Mouse (Mus musculus) urinary bladder, adult 2 months (tissue): ENCODE measurements around the gene Bysl. TPM values are rescaled to one million over a fixed set of nuclear protein-coding genes. Genes with fewer than 3 reads are reported as not detected.
A peak's percentile ranks its signal among the peaks of the same experiment; 100 is the strongest.
"Not testable (repeated sequence)": the region's sequence is repeated elsewhere in the genome, so short reads cannot be mapped to it uniquely, and the experiment has no call there.

Experiments
- DNase-seq: peaks from one replicate; pipeline ENCODE4 v3.0.0; 2022; ENCODE audit warnings: low spot score
- polyA plus RNA-seq: library from polyadenylated mRNA; depleted of rRNA; stranded (reverse); fragments of >200 nt; gene quantifications from 2 replicates; pipeline ENCODE4 v1.2.3, GENCODE M21; 2012

The Bysl gene
- polyA plus RNA-seq, 1 experiment, result 15.3 TPM

DNA sequence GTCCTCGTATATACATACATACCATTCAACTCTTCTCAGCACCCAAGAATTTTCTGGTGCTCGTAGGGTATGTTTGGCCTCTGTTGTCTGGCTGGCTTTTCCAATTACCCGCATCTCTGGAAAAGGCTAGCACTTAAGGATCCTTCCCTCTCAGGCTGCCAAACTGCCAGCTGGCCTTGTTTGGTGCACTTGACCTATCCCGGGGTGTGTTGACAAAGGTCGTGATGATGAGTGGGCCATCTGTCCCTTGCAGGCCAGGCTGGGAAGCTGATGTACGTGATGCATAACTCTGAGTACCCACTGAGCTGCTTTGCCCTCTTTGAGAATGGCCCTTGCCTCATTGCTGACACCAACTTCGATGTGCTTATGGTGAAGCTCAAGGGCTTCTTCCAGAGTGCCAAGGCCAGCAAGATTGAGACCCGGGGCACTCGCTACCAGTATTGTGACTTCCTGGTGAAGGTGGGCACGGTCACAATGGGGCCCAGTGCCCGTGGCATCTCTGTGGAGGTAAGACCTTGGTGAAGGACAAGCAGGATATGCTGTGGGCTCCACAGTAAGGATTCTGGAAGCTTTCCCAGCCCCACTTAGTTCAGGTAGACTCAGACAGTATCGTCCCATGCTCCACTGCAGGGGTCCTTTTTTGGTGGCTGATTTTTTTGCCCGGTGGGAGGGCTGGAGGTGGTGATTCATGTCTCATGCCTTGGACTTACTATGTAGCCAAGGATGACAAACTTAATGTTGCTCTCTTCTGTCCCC lies 7.4 kb upstream of the Bysl start:
- no peak for DNase-seq

DNA sequence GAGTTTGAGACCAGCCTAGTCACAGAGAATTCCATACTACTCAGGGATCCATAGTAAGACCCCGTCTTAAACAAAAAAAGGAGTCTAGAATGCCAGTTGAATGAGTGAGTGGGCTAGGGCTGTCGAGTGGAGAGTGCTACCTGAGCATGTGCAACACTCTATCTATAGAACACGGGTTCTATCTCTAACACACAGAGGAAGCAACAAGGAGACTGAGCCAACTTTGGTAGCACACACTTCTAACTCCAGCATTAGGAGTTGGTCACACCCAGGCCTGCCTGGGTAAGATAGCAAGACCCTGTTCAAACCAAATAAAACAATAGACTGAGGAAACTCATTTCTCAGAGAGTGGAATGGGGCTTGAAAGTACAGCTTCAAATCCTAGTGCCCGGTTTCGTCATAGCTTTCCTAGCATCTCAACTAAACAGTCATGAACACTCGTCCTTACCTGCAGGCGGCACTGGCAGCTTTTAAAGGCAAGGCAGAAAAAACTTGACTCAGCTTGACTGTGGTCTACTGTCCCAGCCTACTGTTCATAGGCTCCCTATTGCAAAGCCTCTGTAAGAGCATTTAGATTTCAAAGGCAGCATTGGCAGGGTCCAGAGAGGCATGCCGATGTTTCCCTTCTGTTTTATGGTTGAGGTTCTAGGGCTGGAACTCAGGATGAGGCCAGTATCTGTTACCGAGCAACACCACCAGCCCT lies 6.5 kb upstream of the Bysl start:
- DNase-seq, result no peak

GRCm38 (mm10) chr17:47616652-47617051 lies 5.4 kb upstream of the Bysl start:
- DNase-seq, result no peak

GRCm38 (mm10) chr17:47616119-47616518 lies 4.8 kb upstream of the Bysl start:
- no peak for DNase-seq

- DNase-seq, result no peak
These were observed 2.7 kb upstream of the Bysl start for GRCm38 (mm10) chr17:47614018-47614417.

GRCm38 (mm10) chr17:47611661-47611982 lies 330 bp upstream of the Bysl start:
- no peak for DNase-seq

GRCm38 (mm10) chr17:47609182-47609581 lies 2.1 kb downstream of the Bysl start:
- DNase-seq, result no peak

DNA sequence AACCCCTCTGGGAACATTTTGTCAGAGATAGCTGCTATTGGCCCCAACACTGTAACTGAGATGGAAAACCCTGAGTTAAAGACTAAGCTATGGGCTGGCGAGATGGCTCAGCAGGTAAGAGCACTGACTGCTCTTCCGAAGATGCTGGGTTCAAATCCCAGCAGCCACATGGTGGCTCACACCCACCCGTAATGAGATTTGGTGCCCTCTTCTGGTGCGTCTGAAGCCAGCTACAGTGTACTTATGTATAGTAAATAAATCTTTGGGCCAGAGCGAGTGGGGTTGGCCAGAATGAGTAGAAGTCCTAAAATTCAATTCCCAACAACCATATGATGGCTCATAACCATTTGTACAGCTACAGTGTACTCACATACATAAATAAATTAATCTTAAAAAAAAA lies 5.1 kb downstream of the Bysl start:
- no peak for DNase-seq

DNA sequence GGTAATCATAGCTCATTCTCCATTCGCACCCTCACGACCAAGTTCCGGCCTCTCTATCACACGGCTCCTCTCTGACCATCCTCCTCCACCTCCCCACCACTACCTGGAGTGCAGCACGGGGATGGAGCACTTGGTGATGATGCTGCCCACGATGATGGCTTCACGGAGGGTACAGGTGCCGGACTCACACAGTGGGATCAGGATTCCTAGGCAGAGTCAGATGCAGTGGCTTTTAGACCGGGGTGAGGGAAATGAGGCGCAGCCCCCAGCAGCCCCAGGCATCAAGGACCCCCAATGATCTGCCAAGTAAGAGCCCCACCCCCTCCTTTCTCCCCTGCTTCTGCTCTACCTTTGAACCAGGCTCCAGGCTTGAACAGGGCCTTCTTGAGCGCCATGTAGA lies 9.0 kb downstream of the Bysl start:
- DNase-seq, result no peak

DNA sequence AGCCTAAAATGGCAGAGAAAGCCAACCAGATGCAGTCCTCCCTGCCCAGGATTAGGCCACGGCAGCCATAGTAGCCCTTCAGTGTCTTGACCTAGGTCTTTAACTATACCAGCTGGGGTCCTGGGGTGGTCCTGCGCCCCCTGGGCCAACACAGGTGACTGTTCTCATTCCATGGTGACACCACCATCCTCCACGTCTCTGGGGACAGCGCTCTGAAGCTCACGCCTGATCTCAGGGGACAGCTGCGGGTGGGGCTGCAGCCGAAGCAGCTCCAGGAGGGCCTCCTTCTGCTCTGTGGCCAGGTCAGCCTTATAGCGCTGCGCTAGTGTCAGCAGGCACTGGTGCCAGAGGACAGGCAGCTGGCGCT lies 9.9 kb downstream of the Bysl start:
- no peak for DNase-seq

DNA sequence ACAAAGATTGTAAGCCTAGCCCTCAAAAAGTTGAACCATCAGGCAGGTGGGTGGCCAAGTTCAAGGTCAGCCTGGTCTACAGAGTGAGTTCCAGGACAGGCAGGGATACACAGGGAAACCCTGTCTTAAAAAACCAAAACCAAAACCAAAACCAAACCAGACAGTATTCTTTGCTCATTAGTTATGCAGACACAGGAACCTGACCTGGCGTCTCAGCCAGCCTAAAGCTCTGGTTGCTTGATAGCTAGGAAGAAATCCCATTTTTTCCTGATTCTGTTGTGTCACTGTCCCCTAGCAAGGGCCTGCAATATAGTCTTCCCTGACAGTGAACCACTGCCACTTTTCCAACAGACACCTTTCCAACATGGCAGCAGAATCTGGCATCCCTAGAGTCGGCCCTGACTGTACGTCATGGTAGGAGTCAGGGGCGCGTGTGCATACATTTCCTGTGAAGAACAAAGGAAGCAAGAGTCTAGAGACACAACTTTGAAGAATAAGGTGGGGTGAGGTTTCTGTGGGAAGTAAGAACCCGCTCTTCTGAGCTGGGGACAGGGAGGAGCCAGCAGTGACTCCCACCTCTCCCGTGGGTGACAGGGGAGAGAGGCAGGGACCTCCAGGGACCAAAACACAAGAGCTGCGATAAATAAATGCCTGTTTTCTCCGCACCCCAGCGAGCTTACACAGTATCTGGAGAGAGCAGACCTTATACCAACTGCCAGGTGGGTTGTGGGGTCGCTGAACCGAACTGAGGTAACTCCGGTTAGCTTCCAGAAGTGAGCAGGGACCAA lies 10.5 kb downstream of the Bysl start:
- no peak for DNase-seq

- no peak for DNase-seq
These were observed 11.6 kb downstream of the Bysl start for GRCm38 (mm10) chr17:47599511-47600297.

GRCm38 (mm10) chr17:47598580-47599304 lies 12.6 kb downstream of the Bysl start:
- not testable (repeated sequence) for DNase-seq

GRCm38 (mm10) chr17:47597838-47598579 lies 13.3 kb downstream of the Bysl start:
- no peak for DNase-seq

GRCm38 (mm10) chr17:47597261-47597660 lies 14.0 kb downstream of the Bysl start:
- DNase-seq, result no peak

DNA sequence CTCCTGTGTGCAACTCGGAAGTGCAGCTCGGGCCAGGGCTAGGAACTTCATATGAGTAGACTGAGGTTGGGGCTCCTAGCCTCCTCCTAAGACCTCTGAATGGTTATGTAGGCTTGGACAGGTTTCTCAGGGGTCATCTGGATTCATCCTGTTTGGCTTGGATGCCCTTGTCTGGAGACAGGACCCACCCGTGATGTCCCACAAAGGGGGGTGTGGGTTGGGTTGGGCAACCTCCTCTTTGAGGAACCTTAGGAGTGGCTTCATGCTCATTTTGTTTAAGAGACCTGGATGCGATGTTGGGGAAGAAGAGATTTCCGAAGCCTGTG lies 14.5 kb downstream of the Bysl start:
- DNase-seq, result no peak

DNA sequence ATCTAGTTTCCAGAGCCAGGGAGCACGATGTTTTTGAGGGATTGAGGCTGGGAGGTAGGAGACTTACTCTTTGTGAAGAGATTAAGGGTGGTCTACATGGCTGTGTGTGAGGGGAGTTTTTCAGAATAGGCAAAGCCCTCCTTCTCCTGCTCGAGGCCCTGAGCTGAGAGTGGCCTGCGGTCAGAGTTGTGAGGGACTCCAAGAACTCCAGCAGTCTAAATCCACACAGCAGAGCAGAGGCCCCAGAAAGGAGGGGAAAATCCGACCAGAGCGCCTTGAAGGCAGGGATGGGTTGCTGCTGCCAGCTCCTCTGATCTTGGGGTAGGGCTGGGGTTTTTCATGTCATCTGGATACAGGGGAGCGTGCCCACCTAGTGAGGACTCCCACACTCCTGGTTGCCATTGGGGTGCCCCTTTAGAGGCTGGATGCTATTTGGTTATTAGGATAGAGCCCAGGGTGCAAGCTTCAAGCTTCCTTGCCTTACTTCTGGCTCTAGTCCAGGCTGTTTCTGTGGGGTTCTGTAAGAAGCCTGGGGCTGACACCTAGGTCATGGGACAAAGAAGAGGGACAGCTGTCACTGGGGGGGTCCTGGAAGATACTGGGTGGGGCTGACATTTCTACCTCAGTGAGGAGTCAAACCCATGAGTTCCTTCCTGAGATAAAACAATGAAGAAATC lies 15.0 kb downstream of the Bysl start:
- DNase-seq, result no peak

- peak; percentile 34 for DNase-seq
These were observed 15.8 kb downstream of the Bysl start for GRCm38 (mm10) chr17:47595248-47596161.

- DNase-seq, result no peak
These were observed 16.4 kb downstream of the Bysl start for GRCm38 (mm10) chr17:47594969-47595247.
